In the genomic region with DNA sequence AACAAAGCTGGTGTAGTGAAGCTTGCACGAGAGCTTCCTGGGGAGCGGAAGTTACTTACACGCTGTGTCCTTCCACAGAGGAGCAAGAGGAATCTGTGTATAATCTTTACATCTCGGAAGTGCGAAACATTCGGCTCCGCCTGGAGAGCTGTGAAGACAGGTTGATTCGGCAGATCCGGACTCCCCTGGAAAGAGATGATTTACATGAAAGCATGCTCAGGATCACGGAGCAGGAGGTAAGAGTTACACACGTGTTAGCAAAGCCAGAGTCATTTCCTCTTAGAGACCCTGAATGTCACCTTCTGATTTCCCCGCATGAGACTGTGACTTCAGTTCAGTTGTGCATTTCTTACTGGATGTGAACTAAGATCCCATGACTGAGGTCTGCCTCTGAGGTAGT, we compare ENCODE assay signal across 15 mouse cellular contexts.
"Had no signal": no experiment of that assay in that cellular context is flagged by ENCODE, and none has a peak within 500 bp of the region (broad histone marks: within the 10 kb centered on the region; RNA-seq: fewer than 3 reads in every experiment).

No protein-coding gene starts in this region.

- DNase-seq: heart, postnatal 14 days; heart, postnatal 36 days; heart, postnatal 4 days; kidney, adult 11 months; kidney, adult 18-20 months; kidney, adult 2 months; kidney, adult 8-10 months; kidney, adult 9 months; kidney, postnatal 10 days; kidney, postnatal 14 days; kidney, postnatal 25 days; kidney, postnatal 36 days; kidney, postnatal 4 days; layer of hippocampus, adult 9-11 months; layer of hippocampus, postnatal 36 days had no signal
